Mouse (Mus musculus): ENCODE data around the gene Pip4k2a.

- no peak for TF ChIP-seq CTCF (IDR thresholded peaks at IDR 0.05; ENCODE audit: control insufficient read depth, insufficient read depth, insufficient read length)
- TF ChIP-seq MYOG (IDR thresholded peaks at IDR 0.05; ENCODE audit: control insufficient read depth, extremely low read depth, insufficient read length) = no peak
- TF ChIP-seq MAX (IDR thresholded peaks at IDR 0.05) = no peak
- TF ChIP-seq CEBPB (IDR thresholded peaks at IDR 0.05; ENCODE audit: low read depth) = no peak
- TF ChIP-seq MYOD1 (IDR thresholded peaks at IDR 0.05; ENCODE audit: control insufficient read depth, insufficient read length, low read depth) = no peak
- no peak for TF ChIP-seq USF1 (IDR thresholded peaks at IDR 0.05; ENCODE audit: low read depth)
Measured at GRCm38 (mm10) chr2:18884277-18884676, 113.6 kb downstream of the Pip4k2a start.

All from C2C12 (cell line).